Mouse (Mus musculus) lung, adult 18-20 months (tissue): ENCODE measurements around the gene Psma7.

Experiments
- DNase-seq, 2 experiments: peaks; one replicate each; pipeline ENCODE4 v3.0.0; 2022; ENCODE audit warnings: mixed read lengths in 2 of 2

Psma7 gene

DNA sequence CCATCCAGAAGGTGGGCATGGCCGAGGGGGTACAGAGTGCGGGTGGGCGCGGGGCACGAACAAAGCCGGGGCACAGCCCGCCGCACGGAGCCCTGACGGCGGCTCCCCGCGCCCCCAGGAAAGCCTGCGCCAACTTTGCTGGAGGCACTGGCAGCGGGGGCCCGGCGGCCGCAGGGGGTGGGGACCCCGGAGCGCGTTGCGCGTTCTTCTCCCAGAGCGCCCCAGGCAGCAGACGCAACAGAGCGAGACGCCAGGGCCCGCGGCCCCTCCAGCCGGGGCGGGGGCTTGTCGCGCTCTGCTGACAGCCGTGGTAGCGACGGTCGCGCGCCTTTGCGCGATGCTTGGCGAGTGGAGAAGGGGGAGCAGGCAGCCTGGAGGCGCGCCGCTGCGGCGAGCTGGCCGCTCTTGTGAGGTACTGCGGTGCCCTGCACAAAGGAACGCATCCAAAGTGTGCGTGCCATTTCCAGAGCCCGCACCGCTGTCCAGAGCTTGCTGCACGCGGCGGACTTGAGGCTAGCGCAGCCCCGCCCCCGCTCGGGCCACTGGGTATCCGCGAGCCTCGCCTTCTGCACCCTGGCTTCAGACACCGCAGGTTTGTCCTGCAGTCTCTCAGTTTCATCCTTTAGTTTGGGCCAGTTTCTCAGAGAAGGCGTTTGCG, 754 bp upstream of the Psma7 start:
- peak; percentile 30 to 34 for DNase-seq

DNA sequence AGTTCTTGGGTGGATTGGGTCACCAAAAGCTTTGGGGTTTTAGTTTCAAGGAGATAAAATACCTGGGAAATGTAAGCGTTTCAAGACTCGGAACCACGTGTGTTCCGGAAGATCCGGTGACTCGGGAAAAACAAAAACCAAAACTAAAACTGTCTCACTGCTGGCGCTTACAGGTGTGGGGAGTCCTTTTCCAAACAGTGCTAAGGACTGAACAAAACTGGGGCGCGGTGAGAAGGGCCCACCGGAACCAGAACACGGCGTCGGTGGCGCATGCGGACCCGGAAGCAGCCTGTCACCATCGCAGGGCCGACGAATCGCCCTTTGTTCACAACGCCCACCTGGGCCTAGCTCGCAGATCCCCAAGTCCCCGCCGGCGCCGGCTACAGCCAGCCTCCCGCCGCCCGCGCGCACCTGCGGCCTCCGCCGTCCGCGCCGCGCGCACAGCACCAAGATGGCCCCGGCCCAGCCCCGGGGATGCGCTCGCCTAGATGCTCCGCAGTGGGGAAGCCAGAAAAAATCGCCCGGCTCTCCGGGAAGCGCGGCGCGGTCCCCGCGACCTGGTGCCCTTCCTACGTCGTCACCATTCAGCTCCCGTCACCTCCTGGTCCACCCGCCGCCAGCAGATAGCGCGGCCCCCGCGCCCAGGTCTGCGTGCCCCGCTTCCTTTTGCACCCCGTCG, 517 bp downstream of the Psma7 start:
- DNase-seq = peak; percentile 32 to 37

DNA sequence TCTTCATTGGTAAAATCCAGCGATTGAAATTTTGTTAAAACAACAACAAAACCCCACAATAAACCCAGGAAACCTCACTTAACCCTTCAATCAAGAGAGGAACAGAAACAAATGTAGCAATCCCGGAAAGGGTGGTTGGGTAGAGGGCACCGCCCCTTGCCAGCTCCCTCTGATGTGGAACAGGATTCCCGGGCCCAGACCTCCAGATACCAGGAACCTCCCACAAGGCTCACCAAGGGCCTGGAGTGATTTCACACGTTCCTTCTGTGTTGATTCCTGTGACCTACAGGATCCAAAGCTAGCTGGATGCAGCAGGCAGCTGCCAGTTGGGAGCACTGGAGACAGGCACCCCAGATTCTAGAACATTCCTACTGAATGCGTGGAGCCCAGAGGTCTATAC, 1.8 kb downstream of the Psma7 start:
- DNase-seq = peak in 1 of 2 experiments; percentile 13

DNA sequence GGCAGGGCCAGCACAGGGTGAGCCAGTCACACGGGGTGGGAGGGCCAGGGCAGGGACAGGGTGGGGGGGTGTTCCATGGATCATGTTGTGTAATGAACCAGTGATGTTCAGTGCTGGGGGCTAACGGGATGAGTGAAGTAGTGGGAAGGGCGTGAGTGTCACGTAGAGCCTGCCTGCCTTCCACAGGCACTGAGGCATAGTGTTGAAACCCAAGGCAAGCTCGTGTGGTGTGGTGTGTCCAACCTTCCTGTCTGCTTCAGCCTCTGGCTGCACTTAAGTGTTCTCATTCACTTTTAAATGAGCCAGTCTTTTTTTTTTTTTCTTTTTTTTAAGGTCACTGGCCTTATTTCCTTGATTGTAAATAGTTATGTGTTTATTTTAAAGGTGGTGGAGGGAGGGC, 7.5 kb downstream of the Psma7 start:
- no peak for DNase-seq

DNA sequence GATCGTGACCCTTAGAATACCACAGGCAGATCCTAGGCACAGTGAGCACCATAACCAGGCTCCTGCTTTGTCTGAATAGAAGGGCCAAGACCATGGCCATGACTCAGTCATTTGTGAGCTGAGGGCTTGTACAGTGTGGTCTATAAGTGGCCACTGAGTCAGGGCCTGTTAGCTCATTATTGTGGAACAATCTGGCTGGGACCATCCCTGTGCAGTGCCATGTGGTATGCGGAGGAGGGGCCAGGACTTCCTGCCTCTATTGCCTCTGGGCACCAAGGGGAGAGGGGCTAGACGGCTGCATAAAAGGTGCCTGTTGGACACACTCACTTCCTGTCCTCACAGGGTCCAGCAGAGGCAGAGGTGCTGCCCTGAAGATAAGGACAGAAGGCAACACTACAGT, 8.3 kb downstream of the Psma7 start:
- DNase-seq = no peak

DNA sequence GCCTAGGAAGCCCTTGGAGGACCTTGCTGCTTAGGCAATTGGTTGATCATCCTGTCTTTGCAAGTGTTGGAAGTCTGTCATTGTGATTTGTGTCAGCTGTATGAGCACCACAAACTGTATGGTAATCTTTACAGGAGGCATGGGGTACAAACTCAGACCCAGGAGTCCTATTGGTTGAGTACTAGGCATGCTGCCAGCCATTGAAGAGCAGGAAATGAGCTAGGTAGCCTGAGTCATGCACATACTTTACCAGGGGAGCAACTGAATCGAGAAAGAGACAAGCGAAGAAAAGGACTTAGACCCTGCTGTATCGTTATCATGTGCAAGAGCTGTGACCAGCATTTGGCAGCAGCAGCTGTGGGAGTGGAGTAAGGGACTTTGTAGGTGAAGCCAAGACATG, 9.3 kb downstream of the Psma7 start:
- DNase-seq = peak in 1 of 2 experiments; percentile 17

DNA sequence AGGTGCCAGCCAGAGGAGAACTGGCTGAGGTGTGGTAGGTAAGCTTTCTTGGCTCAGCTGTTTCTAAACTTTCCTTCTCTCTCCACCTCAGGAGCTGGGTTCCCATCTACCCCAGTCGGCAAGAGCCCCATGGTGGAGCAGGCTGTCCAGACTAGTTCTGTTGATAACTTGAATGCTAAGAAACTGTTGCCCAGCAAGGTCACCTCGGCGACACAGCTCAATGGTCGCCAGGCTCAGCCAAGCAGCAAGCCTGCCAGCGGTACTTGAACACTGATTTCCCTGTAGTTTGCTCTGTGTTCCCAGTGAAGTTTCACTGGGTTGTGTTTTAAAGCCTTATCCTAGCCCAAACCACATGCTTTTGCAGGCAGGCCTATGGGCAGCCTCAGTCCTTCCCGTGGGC, 11.0 kb downstream of the Psma7 start:
- DNase-seq = peak; percentile 16 to 37

DNA sequence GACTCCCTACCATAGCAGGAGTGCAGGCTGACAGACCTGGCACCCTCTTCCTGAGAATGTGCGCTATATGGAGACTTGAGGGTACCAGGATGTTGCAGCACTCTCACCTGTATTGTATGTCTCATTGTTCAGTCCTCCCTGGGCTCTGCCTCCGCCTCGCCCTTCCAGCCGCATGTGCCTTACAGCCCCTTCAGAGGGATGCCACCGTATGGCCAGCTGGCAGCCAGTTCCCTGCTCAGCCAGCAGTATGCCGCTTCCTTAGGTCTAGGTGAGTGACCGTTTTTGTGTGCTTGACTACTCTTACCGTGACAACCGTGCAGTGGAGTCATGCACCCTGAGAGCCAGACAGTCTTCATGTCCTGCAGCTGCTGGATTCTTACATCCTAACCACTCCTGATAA, 14.5 kb downstream of the Psma7 start:
- DNase-seq = no peak

DNA sequence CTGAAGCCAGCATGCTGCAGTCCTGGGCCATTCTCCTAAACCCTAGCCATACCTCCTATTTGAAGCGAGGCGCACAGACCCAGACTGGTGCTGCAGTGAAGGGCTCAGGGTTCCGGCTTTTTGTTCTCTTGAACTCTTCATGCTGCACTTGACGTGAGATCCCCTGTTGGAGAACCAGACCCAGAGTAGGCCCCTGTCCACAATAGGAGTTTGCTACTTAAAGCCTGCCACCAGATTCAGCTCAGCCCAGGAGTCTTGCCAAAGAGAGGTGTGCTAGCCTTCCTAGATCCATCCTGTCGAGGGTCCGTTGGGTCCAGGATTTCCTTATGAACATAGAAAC, 16.4 kb downstream of the Psma7 start:
- no peak for DNase-seq

DNA sequence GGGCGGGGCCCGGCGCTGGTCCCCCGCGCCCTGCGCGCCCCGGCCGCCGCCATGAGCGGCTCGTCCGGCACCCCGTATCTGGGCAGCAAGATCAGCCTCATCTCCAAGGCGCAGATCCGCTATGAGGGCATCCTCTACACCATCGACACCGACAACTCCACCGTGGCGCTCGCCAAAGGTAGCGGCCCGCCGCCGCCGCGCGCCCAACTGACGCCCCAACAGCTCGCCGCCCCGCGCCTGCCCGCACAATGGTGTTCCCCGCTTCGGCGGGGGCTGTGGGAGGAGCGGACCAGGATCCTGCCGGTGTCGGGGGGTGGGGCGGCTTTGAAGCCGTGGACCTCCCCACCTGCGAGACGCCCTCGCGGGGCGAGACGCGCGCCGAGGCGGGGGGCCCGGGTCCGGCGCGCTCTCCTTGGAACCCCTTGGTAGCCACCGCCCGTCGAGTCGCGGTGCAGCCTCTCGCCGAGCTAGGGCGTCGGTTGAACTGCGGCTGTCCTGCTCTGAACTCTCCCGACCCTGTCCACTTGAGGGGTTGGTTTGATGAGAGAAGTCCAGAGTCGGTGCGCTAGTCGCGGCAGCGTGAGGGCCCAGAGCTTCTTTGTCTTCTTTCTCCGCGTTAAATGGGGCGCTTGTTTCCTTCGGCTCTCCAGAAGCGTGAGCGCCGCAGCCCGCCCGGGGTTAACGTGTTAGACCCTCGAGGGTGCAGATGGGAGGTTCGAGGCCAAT, 16.9 kb downstream of the Psma7 start:
- DNase-seq = peak; percentile 51 to 54

DNA sequence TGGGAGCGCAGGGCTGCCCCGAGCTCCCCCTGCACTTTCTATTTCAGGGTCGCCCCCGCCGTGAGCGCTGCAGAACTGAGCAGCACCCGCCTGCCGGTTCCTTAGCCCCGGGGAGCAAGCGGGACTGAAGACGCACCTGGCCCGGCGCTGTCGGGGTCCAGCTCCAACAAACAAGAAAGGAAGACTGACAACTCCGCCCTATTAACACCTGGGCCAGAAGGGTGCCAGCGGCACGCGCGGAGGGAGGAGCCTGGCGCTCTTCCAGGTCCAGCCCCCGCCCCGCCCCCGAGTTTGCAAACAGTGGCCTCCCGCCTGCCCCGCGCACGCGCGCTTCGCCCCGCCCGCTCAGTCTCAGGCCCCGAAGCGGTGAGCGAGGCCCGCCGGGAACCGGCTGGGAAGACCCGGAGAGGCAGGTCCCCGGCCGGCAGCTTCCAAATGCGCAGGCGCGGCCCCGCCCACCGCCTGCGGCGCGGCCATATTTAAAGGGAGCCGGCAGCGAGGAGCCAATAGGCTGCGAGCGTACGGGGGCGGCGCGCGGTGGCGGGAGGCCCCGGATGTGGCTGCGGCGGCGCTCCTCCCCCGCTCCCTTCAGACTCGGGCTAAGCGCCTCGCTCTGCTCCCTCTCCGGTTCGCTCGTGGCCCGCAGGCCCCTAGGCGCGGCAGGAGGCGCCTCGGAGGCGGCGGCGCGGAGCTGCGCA, 17.7 kb downstream of the Psma7 start, which contains the start of gene Lsm14b:
Gene Lsm14b (plus strand): TSS at position 587 of the 698 bp plus-strand sequence.
- peak; percentile 99 for DNase-seq

DNA sequence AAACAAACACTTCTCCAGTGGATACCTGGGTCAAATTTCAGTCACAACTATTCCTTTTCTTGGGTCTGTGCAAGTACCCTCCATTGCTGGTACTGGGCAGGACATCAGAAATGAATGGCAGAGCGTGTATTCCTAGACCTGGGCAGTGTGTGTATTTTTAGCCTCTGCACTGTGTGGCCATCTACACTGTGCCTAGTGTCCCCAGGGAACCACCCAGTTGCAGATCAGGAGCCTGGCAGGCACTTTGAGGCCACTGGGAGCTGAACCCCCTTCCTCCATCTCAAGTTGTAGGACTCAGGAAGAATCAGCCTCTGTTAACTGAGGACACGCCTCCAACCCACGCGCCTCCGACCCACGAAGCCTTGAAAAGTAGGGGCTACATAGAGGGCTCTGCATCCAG, 19.5 kb downstream of the Psma7 start:
- DNase-seq = no peak

DNA sequence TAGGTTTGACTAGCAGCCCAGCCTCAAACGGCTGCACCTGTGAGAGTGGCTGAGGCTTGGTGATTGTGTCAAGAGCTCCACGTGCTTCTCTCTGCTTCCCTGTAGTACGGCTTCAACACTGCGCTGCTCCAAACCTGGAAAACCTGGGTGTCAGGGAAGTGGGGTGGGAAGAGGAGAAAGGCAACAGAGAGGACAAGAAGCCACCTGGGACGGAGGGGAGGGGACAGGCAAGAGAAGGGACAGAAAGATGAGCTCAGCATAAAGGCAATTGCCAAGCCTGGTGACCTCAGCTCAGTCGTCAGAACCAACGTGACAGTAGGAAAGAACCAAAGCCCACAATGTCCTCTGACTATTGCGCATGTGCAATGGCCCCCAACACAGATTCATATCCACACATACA, 21.3 kb downstream of the Psma7 start:
- no peak for DNase-seq

DNA sequence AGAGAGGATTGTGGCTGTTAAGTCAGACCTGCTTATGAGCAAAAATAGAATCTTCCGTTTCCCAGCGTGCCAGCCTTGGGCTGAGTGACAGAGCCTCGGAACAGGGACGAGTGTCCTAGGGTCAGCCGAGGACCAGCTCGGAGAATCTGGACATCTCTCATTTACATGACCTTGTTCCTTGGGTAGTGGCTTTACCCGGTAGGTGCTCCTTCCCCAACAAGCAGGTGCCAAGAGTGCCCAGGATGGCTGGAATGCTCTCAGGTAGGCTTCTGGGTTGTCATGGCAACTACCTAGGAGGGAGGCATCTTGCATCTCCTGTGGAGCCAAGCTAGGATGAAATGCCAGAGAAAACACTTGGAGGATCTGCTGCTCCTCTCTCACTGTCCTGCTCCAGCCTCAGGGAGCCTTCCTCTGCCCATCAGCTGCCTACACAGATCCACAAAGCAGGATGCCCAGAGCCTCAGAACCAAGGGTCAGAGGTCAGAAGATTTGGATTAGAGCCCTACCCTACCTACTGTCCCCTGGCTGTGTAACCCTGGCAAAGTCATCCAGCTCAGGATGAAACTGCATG, 22.1 kb downstream of the Psma7 start:
- DNase-seq = no peak

DNA sequence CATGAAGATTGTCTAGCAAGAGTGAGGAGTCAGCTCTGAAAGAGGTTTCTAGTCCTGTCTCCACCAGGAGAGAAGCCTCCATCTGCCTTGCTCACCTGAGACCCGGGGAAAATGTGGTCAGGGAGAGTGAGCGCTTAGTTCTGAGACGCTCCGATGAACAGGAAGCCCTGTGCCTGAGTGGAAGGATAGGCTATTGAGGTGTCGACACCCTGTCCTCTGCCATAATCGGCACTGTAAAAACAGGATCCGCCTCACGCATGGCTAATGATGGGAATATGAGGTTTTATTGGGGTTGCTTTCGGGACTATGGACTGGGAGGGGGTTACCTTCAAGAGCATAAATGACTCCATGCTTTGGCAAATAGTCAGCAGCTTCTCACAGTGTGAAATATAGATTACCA, 23.7 kb downstream of the Psma7 start:
- no peak for DNase-seq

DNA sequence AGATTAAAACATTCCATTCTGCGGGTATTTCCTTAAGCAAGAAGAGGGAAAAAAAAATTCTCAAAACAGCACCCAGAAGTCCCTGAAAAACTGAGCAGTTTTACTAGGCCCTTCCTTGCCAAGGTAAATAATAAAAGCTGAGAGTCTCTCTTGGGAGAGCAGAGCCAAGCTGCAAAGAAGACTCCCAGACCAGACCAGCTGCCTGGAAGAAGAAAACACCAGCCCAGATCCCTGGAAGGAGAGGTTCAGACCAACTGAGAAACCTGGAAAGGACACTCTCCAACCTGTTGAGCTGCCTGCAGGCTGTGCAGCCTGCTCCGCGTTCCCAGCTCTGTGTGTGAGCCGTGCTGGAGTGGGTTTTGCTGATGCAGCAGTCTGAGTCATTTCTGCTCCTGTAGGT, 24.6 kb downstream of the Psma7 start:
- peak in 1 of 2 experiments; percentile 19 for DNase-seq

DNA sequence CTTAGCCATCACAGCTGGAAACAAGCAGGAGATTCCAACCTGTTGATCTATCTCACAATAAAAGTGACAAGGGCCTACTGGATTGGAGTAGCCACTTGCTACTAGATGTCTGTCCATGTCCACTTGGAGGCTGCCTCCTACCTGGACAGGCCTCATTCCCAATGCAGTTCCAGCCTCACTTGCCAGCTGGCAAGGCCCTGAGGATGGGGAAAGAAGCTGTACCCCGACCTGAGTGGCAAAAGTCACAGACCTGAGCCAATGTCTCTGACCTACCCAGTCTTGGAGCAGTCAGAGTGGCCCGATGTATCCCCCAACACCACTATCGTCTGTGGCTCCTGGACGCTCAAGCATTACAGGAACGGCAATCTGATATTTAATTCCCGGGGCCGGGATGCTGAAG, 28.5 kb downstream of the Psma7 start:
- DNase-seq = no peak

DNA sequence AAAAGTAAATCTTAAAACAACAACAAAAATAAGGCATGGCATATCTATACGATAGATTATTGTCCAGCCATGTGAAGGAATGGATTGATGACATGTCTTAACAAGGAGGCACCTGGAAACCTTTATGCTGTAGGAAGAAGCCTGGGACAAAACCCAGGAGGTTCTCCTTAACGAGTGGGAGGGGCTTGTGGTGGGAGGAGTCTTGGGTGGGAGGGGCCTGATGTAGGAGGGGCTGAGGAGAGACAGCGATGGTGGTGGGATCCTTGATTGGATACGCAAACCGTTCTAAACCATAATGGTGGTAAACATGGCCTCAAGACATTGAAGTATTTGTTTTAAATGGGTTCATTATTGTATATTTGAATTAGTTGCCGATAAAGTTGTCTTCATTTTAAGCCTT, 30.9 kb downstream of the Psma7 start:
- DNase-seq = no peak

DNA sequence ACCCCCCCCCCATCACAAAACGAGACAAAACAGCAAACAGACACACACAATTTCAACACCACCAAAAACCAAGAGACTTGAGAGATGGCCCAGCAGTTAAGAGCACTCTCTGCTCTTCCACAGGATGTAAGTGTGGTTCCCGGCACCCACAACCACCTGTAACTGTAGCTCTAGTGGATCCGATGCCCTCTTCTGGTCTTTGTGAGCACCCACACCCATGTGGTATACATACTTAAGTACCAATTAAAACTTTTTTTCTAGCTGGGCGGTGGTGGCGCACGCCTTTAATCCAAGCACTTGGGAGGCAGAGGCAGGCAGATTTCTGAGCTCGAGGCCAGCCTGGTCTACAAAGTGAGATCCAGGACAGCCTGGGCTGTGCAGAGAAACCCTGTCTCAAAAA, 31.5 kb downstream of the Psma7 start:
- no peak for DNase-seq

DNA sequence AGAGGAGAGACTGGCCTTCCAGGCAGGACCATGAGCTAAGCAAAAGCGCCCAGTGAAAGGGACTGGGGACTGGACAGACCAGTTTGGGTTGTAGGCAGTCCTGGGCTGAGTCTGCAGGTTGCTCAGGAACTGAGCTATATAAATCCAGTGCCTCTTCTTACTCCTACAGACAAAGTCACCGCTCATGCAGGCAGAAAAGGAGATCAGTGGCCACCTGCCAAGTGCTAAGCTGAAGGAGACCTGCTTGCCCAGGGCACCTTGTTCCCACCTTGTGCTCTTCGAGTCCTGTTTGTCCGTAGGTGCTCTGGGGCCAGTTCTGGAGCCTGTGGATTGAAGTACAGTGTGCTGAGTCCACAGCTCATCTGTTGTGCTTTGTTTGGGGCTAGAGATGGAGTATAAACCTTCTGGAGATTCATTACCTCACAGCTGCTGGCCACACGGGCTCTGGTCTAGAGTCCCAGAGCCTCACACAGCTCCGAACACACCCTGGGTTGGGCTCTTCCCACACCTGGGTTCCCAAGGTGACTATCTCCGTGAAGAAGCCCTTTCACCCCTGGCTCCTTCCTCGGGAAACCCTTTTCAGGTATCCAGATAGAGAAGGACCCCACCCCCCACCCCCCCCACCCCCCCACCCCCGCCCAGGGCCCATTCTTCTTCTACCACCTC, 35.7 kb downstream of the Psma7 start:
- DNase-seq = peak in 1 of 2 experiments; percentile 9

DNA sequence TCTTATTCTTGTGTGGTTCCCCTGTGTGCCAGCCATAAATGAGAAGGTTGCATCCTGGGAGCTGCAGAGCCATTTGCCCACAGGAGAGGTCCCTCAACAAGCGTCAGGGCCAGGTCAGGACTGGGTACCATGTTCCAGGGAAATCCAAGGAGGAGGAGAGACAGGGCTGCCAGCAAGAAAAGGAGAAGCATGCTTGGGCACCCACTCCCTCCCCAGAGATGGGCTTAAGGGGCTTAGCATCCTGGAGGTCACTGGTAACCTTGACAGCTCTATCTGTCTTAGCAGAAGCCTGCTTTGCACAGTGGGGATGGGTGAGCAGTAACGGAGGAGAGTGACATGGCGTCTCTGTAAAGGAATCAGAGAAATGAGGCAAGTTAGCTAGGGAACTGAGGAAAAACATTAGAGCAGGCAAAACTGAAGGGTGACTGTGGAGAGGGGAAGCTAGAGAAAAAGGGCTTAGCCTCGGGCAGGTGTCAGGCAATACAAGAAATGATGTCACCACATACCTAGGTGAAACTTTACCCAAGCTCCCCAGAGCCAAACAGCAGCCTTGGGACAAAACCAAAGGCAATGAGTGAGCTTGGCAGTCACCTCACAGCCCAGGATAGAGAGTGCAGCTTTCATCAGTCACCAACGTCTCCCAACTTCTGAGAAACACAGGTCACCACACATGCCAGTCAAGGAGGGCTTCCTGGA, 36.4 kb downstream of the Psma7 start:
- DNase-seq = no peak

DNA sequence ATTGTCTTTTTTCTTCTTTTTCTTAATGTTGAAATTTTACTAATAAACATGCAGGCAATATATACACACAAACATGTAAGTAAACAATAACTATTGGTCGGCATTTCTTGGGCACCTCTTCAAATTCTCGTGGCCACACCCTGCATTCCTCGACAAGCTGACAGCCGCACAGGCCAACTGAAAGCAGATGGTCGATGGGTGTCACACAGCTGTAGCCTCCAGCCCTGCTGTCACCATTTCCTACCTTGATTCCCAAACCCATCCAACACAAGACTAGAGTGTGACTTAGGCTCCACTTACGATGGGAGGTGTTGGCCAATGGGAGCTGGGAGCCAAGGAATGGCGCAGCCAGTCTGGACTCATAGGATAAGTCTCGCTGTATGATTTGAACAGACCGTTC, 40.6 kb downstream of the Psma7 start:
- no peak for DNase-seq
